Mouse (Mus musculus) embryonic fibroblast, embryonic 13.5 days (primary cell): Measurements from ENCODE around the gene Trim21. TPM values are rescaled to one million over a fixed set of nuclear protein-coding genes. Genes with fewer than 3 reads are reported as not detected.

Experiments
- H3K27ac ChIP-seq: 2 replicates; pipeline ENCODE4 v1.5.1; 2012; ENCODE audit warnings: low read length, control low read depth, inconsistent platforms; ENCODE audit not compliant: insufficient read depth
- H3K4me1 ChIP-seq: 2 replicates; pipeline ENCODE4 v1.6.1; 2011; ENCODE audit warnings: low read length; ENCODE audit not compliant: control insufficient read depth, insufficient read depth
- H3K4me3 ChIP-seq: 2 replicates; pipeline ENCODE4 v1.5.1; 2011; ENCODE audit warnings: mild to moderate bottlenecking, control low read depth, low read length; ENCODE audit not compliant: insufficient read depth
- CTCF ChIP-seq: IDR thresholded peaks from 2 replicates; pipeline ENCODE4 v1.5.1; 2011; ENCODE audit warnings: mild to moderate bottlenecking, control low read depth, low read length, moderate library complexity, borderline replicate concordance; ENCODE audit not compliant: insufficient read depth
- POLR2A ChIP-seq: IDR thresholded peaks from 2 replicates; pipeline ENCODE4 v1.6.1; 2011; ENCODE audit warnings: low read depth, mild to moderate bottlenecking, control low read depth, low read length, moderate library complexity
- polyA plus RNA-seq: library from polyadenylated mRNA; stranded (reverse); fragments of >200 nt; gene quantifications from 2 replicates; pipeline ENCODE4 v1.2.4, GENCODE M21; 2011; ENCODE audit warnings: low read depth; ENCODE audit not compliant: missing spikeins, insufficient read length

Trim21 gene
- polyA plus RNA-seq, 1 experiment: 8.4 TPM

- no peak overlapping the region for H3K27ac ChIP-seq
- TF ChIP-seq POLR2A (no peak), CTCF (no peak)
- no peak overlapping the region for H3K4me3 ChIP-seq
- no peaks in the 10 kb centered on the region for H3K4me1 ChIP-seq
Observed at GRCm38 (mm10) chr7:102541251-102541650, 24.0 kb downstream of the Trim21 start.

GRCm38 (mm10) chr7:102540596-102540995 is 24.7 kb downstream of the Trim21 start, which contains the start of gene Olfr548-ps1:
TSS of gene Olfr548-ps1 (plus strand) at chr7:102540896.
- Histone ChIP-seq H3K4me1 (no peaks in the 10 kb centered on the region), H3K27ac (no peak within 1 kb of the TSS)
- TF ChIP-seq CTCF (no peak), POLR2A (no peak)

GRCm38 (mm10) chr7:102534449-102534848 is 30.8 kb downstream of the Trim21 start, which contains the start of gene Olfr547:
TSS of gene Olfr547 (plus strand) at chr7:102534749.
- H3K4me3 ChIP-seq: no peak within 1 kb of the TSS
- no peak for TF ChIP-seq CTCF
- no peak for TF ChIP-seq POLR2A
- no peak within 1 kb of the TSS for H3K27ac ChIP-seq
- no peaks in the 10 kb centered on the region for H3K4me1 ChIP-seq

More at GRCm38 (mm10) chr7:102540596-102540995, 24.7 kb downstream of the Trim21 start, which contains the start of gene Olfr548-ps1:
- H3K4me3 ChIP-seq: no peak within 1 kb of the TSS

- TF ChIP-seq CTCF: no peak
- TF ChIP-seq POLR2A: no peak
- H3K4me1 ChIP-seq: no peaks in the 10 kb centered on the region
- H3K4me3 ChIP-seq: no peak overlapping the region
- H3K27ac ChIP-seq: no peak overlapping the region
Observed at GRCm38 (mm10) chr7:102529052-102529451, 36.2 kb downstream of the Trim21 start.

GRCm38 (mm10) chr7:102517051-102517335 is 48.3 kb downstream of the Trim21 start:
- Histone ChIP-seq H3K4me3 (no peak overlapping the region), H3K4me1 (no peaks in the 10 kb centered on the region; the same call in 1 of the 2 replicates), H3K27ac (no peak overlapping the region)
- TF ChIP-seq POLR2A: no peak
- TF ChIP-seq CTCF: no peak

GRCm38 (mm10) chr7:102516261-102517050 is 48.8 kb downstream of the Trim21 start:
- TF ChIP-seq POLR2A (no peak), CTCF (no peak)
- no peak overlapping the region for H3K4me3 ChIP-seq
- H3K27ac ChIP-seq: no peak overlapping the region
- H3K4me1 ChIP-seq: no peaks in the 10 kb centered on the region; the same call in 1 of the 2 replicates

- Histone ChIP-seq H3K4me3 (no peak overlapping the region), H3K4me1 (no peaks in the 10 kb centered on the region; the same call in 1 of the 2 replicates), H3K27ac (no peak overlapping the region)
- TF ChIP-seq CTCF: no peak
- no peak for TF ChIP-seq POLR2A
Observed at GRCm38 (mm10) chr7:102514144-102514543, 51.1 kb downstream of the Trim21 start.

GRCm38 (mm10) chr7:102512814-102513435 is 52.4 kb downstream of the Trim21 start:
- Histone ChIP-seq H3K4me3 (peak overlapping the region; percentile 22; the same call in 1 of the 2 replicates), H3K27ac (0 out of 2 replicates have a peak overlapping the region, but pooled peaks have one; percentile 36), H3K4me1 (no peaks in the 10 kb centered on the region; the same call in 1 of the 2 replicates)
- TF ChIP-seq CTCF (peak; percentile 75), POLR2A (no peak)

GRCm38 (mm10) chr7:102511927-102512326 is 53.4 kb downstream of the Trim21 start:
- no peaks in the 10 kb centered on the region; the same call in 1 of the 2 replicates for H3K4me1 ChIP-seq
- TF ChIP-seq CTCF (no peak), POLR2A (no peak)
- no peak overlapping the region for H3K27ac ChIP-seq
- H3K4me3 ChIP-seq: no peak overlapping the region

- no peak overlapping the region for H3K27ac ChIP-seq
- no peak overlapping the region for H3K4me3 ChIP-seq
- H3K4me1 ChIP-seq: no peaks in the 10 kb centered on the region; the same call in 1 of the 2 replicates
- no peak for TF ChIP-seq CTCF
- no peak for TF ChIP-seq POLR2A
Observed at GRCm38 (mm10) chr7:102509726-102510125, 55.6 kb downstream of the Trim21 start.
